Mouse (Mus musculus) myocyte (in vitro differentiated cells): ENCODE results near the gene Mvb12b. TPM values are rescaled to one million over a fixed set of nuclear protein-coding genes. Genes with fewer than 3 reads are reported as not detected.

Experiments used
- H3K27me3 ChIP-seq: one replicate; pipeline ENCODE4 v1.6.1; 2011; ENCODE audit not compliant: control insufficient read depth, insufficient read depth, insufficient read length
- H3K36me3 ChIP-seq: one replicate; pipeline ENCODE4 v1.6.1; 2011; ENCODE audit not compliant: control insufficient read depth, insufficient read depth
- H3K4me2 ChIP-seq: one replicate; pipeline ENCODE4 v1.6.1; 2011; ENCODE audit warnings: low read depth, control low read depth
- H3K4me3 ChIP-seq: one replicate; pipeline ENCODE4 v1.5.1; 2011; ENCODE audit warnings: mild to moderate bottlenecking, control low read depth, moderate library complexity
- H3K79me2 ChIP-seq: one replicate; pipeline ENCODE4 v1.6.1; 2011; ENCODE audit not compliant: control insufficient read depth, insufficient read depth
- H3ac ChIP-seq: one replicate; pipeline ENCODE4 v1.6.1; 2011; ENCODE audit not compliant: control insufficient read depth, insufficient read length
- CEBPB ChIP-seq: IDR thresholded peaks from 2 replicates; pipeline ENCODE4 v1.6.1; 2011; ENCODE audit warnings: mild to moderate bottlenecking, moderate library complexity; ENCODE audit not compliant: poor library complexity, insufficient read depth, severe bottlenecking
- E2F4 ChIP-seq: IDR thresholded peaks from one replicate; pipeline ENCODE4 v1.6.1; 2011; ENCODE audit warnings: mild to moderate bottlenecking, control low read depth, moderate library complexity; ENCODE audit not compliant: insufficient read depth
- MAX ChIP-seq: IDR thresholded peaks from one replicate; pipeline ENCODE4 v1.6.1; 2011; ENCODE audit warnings: low read depth, mild to moderate bottlenecking, control low read depth
- MYOD1 ChIP-seq, 3 experiments: IDR thresholded peaks; one replicate each; pipeline ENCODE4 v1.6.1; 2011; ENCODE audit warnings: control low read depth in 2 of 3, low read depth in 2 of 3, mild to moderate bottlenecking in 2 of 3, moderate library complexity in 1 of 3; ENCODE audit not compliant: insufficient read length in 2 of 3, control insufficient read depth in 1 of 3
- MYOG ChIP-seq, 3 experiments: IDR thresholded peaks; one replicate each; pipeline ENCODE4 v1.6.1; 2011; ENCODE audit warnings: control low read depth in 2 of 3, low read depth in 2 of 3, mild to moderate bottlenecking in 2 of 3; ENCODE audit not compliant: insufficient read length in 2 of 3, control insufficient read depth in 1 of 3, insufficient read depth in 1 of 3
- POLR2A ChIP-seq: IDR thresholded peaks from one replicate; pipeline ENCODE4 v1.6.1; 2011; ENCODE audit warnings: low read depth, mild to moderate bottlenecking, control low read depth, moderate library complexity; ENCODE audit not compliant: insufficient read length
- POLR2AphosphoS2 ChIP-seq: IDR thresholded peaks from one replicate; pipeline ENCODE4 v1.6.1; 2011; ENCODE audit warnings: low read depth, control low read depth; ENCODE audit not compliant: insufficient read length
- REST ChIP-seq: IDR thresholded peaks from one replicate; pipeline ENCODE4 v1.6.1; 2011; ENCODE audit warnings: mild to moderate bottlenecking, control low read depth, moderate library complexity; ENCODE audit not compliant: insufficient read depth, insufficient read length
- SRF ChIP-seq: IDR thresholded peaks from one replicate; pipeline ENCODE4 v1.6.1; 2011; ENCODE audit warnings: low read depth; ENCODE audit not compliant: control insufficient read depth, insufficient read length
- TCF12 ChIP-seq: IDR thresholded peaks from one replicate; pipeline ENCODE4 v1.6.1; 2011; ENCODE audit warnings: mild to moderate bottlenecking, control low read depth; ENCODE audit not compliant: poor library complexity, insufficient read depth, severe bottlenecking
- TCF3 ChIP-seq: IDR thresholded peaks from one replicate; pipeline ENCODE4 v1.6.1; 2011; ENCODE audit warnings: low read depth, control low read depth; ENCODE audit not compliant: insufficient read length
- USF1 ChIP-seq: IDR thresholded peaks from one replicate; pipeline ENCODE4 v1.6.1; 2011; ENCODE audit warnings: low read depth, mild to moderate bottlenecking, control low read depth, moderate library complexity
- polyA plus RNA-seq: library from polyadenylated mRNA; unstranded; fragments of >200 nt; fragmentation: generic; extraction: Trizol; gene quantifications from one replicate; pipeline ENCODE4 v1.2.1, GENCODE M21; 2012; ENCODE audit warnings: missing spikeins

Mvb12b gene
- polyA plus RNA-seq, 1 experiment, result 14.5 TPM

DNA sequence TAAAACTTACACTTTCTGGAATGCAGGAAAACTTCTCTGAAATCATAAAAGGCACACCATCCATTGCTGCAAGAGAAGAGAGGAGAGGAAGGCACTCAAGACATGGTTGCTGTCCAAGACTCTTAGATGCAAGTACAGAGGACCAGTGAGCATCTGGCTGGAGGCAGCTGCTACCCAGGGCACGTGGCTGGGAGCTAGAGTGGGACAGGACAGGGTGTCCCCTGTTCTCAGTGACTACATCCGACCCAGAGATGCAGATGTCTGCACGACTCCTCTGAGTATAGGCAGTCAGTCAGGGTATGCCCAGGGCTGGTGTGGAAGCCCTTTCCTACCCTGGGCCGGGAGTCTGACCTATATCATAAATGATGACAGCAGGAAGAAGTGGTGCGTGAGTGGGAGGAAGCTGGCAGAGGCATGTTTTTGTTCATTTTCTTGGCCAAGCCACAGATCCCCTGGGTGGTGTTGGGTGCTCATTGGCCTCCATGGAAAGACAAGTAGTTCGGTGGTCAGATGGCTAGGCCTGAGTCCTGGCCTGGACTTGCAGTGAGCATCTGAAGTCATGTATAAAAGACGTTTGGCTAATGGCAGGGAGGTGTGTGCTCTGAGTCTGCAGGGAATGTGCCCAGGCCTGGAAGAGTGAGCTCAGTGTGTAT is 132.6 kb downstream of the Mvb12b start:
- Histone ChIP-seq H3K4me3 (no peak overlapping the region), H3ac (no peak overlapping the region), H3K4me2 (peak overlapping the region; percentile 67), H3K79me2 (no peaks in the 10 kb centered on the region), H3K27me3 (no peaks in the 10 kb centered on the region), H3K36me3 (no peaks in the 10 kb centered on the region)
- peak in 1 of 3 experiments; percentile 38 for TF ChIP-seq MYOG (IDR thresholded peaks at IDR 0.05; ENCODE audit: control insufficient read depth in 1 of 3, insufficient read depth in 1 of 3, insufficient read length in 2 of 3, low read depth in 2 of 3)
- no peak for TF ChIP-seq CEBPB
- no peak for TF ChIP-seq SRF
- no peak for TF ChIP-seq TCF12
- TF ChIP-seq MAX, result no peak
- no peak for TF ChIP-seq USF1
- TF ChIP-seq POLR2A, result no peak
- peak in 2 of 3 experiments; percentile 57 to 68 for TF ChIP-seq MYOD1 (IDR thresholded peaks at IDR 0.05; ENCODE audit: control insufficient read depth in 1 of 3, insufficient read length in 2 of 3, low read depth in 2 of 3)
- no peak for TF ChIP-seq E2F4
- TF ChIP-seq POLR2AphosphoS2, result no peak

- no peaks in the 10 kb centered on the region for H3K36me3 ChIP-seq
- no peak for TF ChIP-seq TCF3
- TF ChIP-seq TCF12, result no peak
- TF ChIP-seq POLR2AphosphoS2, result no peak
- no peak for TF ChIP-seq MYOD1 (IDR thresholded peaks at IDR 0.05; ENCODE audit: control insufficient read depth in 1 of 3, insufficient read length in 2 of 3, low read depth in 2 of 3)
- no peak for TF ChIP-seq E2F4
- no peak for TF ChIP-seq MAX
- no peak for TF ChIP-seq SRF
- TF ChIP-seq REST, result no peak
- TF ChIP-seq USF1, result no peak
- no peak for TF ChIP-seq CEBPB
- TF ChIP-seq MYOG (IDR thresholded peaks at IDR 0.05; ENCODE audit: control insufficient read depth in 1 of 3, insufficient read depth in 1 of 3, insufficient read length in 2 of 3, low read depth in 2 of 3), result no peak
- TF ChIP-seq POLR2A, result no peak
- H3ac ChIP-seq, result no peak overlapping the region
- H3K4me2 ChIP-seq, result peak overlapping the region; percentile 67
- H3K79me2 ChIP-seq, result no peaks in the 10 kb centered on the region
- no peak overlapping the region for H3K4me3 ChIP-seq
- no peaks in the 10 kb centered on the region for H3K27me3 ChIP-seq
Observed at GRCm38 (mm10) chr2:33754317-33754633, 133.5 kb downstream of the Mvb12b start.

DNA sequence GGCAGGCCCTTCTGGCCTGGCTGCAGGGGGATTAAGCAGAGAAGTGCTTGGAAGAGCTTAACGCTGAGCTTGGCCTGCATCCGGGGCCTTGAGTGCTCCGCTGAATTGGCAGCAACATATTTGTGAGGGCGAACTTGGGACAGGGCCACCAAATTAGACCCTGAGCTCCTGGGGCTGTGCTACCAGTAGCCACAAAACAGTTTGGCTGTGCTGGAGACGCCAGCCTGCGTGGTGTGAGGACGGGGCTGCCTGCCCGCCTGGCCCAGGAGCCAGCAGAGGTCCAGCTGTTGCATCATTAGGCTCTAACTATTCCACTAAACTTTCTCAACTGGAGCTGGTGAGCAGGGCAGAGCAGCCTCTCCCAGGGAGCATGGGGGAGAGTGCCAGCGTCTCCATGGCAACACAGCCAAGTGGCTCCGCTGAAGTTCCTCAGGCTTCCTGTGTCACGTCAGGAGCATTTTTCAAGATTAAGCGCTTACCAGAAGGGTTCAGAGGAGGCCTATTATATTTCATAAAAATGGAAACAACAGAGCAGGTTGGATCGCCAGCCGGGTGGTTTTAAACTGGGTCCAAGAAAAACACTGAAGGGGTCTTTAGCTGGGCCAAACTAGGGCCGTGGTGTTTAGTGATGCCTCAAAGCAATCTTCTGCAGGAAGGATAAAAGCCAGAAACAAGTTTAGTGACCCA is 134.0 kb downstream of the Mvb12b start:
- TF ChIP-seq POLR2A (peak; percentile 40), MYOG (IDR thresholded peaks at IDR 0.05; ENCODE audit: control insufficient read depth in 1 of 3, insufficient read depth in 1 of 3, insufficient read length in 2 of 3, low read depth in 2 of 3) (peak in 1 of 3 experiments; percentile 35), MAX (no peak), CEBPB (peak; percentile 57; the same call in 1 of the 2 replicates), MYOD1 (IDR thresholded peaks at IDR 0.05; ENCODE audit: control insufficient read depth in 1 of 3, insufficient read length in 2 of 3, low read depth in 2 of 3) (peak in 2 of 3 experiments; percentile 48 to 50), E2F4 (no peak), USF1 (no peak)
- Histone ChIP-seq H3K4me2 (peak overlapping the region; percentile 67), H3K4me3 (no peak overlapping the region), H3K36me3 (no peaks in the 10 kb centered on the region), H3K79me2 (no peaks in the 10 kb centered on the region), H3K27me3 (no peaks in the 10 kb centered on the region), H3ac (no peak overlapping the region)

GRCm38 (mm10) chr2:33750611-33751010 is 137.1 kb downstream of the Mvb12b start:
- Histone ChIP-seq H3K27me3 (no peaks in the 10 kb centered on the region), H3K36me3 (no peaks in the 10 kb centered on the region), H3K79me2 (no peaks in the 10 kb centered on the region), H3ac (no peak overlapping the region), H3K4me3 (no peak overlapping the region), H3K4me2 (no peak overlapping the region)
- TF ChIP-seq REST (no peak), SRF (no peak), CEBPB (no peak), MAX (no peak)

GRCm38 (mm10) chr2:33746471-33746870 is 141.3 kb downstream of the Mvb12b start:
- no peaks in the 10 kb centered on the region for H3K27me3 ChIP-seq
- no peak overlapping the region for H3K4me3 ChIP-seq
- no peak for TF ChIP-seq SRF
- TF ChIP-seq TCF12, result no peak
- no peak for TF ChIP-seq TCF3
- no peak overlapping the region for H3K4me2 ChIP-seq
- H3K79me2 ChIP-seq, result no peaks in the 10 kb centered on the region
- no peaks in the 10 kb centered on the region for H3K36me3 ChIP-seq
- no peak overlapping the region for H3ac ChIP-seq
